Mouse (Mus musculus) hindbrain, embryonic 14.5 days (tissue): ENCODE measurements around the gene Slc17a9. TPM values are rescaled to one million over a fixed set of nuclear protein-coding genes. Genes with fewer than 3 reads are reported as not detected.
A peak's percentile ranks its signal among the peaks of the same experiment; 100 is the strongest.

Experiments
- ATAC-seq: fragments of 200-750 bp; cut with Nextera tagmentation; 2 replicates; pipeline ENCODE4 v1.8.0; 2017; ENCODE audit warnings: moderate number of reproducible peaks, mild to moderate bottlenecking, moderate TSS enrichment, moderate library complexity; ENCODE audit not compliant: low FRiP score
- DNase-seq: peaks from one replicate; pipeline ENCODE4 v3.0.0-alpha.2; 2015; ENCODE audit warnings: low spot score
- H3K27ac ChIP-seq: fragments of 300-500 bp; sonication (generic); 2 replicates; pipeline ENCODE4 v1.5.1; 2014; ENCODE audit warnings: mild to moderate bottlenecking, moderate library complexity
- H3K27me3 ChIP-seq: fragments of 300-500 bp; sonication (generic); 2 replicates; pipeline ENCODE4 v1.6.1; 2014; ENCODE audit warnings: mild to moderate bottlenecking, low read length, mixed read lengths; ENCODE audit not compliant: control insufficient read depth, insufficient read depth
- H3K36me3 ChIP-seq: fragments of 300-500 bp; sonication (generic); replicated peaks from 2 replicates; pipeline ENCODE4 v1.6.1; 2014; ENCODE audit not compliant: control insufficient read depth, insufficient read depth
- H3K4me1 ChIP-seq: fragments of 300-500 bp; sonication (generic); replicated peaks from 2 replicates; pipeline ENCODE4 v1.6.1; 2014; ENCODE audit warnings: antibody characterized with exemption, low read length, mixed read lengths; ENCODE audit not compliant: control insufficient read depth, insufficient read depth
- H3K4me2 ChIP-seq: fragments of 300-500 bp; sonication (generic); replicated peaks from 2 replicates; pipeline ENCODE4 v1.6.1; 2014; ENCODE audit warnings: mild to moderate bottlenecking, moderate library complexity
- H3K4me3 ChIP-seq: fragments of 300-500 bp; sonication (generic); replicated peaks from 2 replicates; pipeline ENCODE4 v1.5.1; 2014; ENCODE audit warnings: mild to moderate bottlenecking, low read length
- H3K9ac ChIP-seq: fragments of 300-500 bp; sonication (generic); 2 replicates; pipeline ENCODE4 v1.6.1; 2014
- H3K9me3 ChIP-seq: fragments of 300-500 bp; sonication (generic); 2 replicates; pipeline ENCODE4 v1.6.1; 2016; ENCODE audit warnings: low read length; ENCODE audit not compliant: control insufficient read depth
- WGBS: fragments of 180-500 bp; shearing (Covaris S2); extraction: QIAGEN DNeasy Blood & Tissue Kit; methylation state at CpG from one replicate; pipeline ENCODE4 v1.1.7; 2014; 5-methylcytosine and 5-hydroxymethylcytosine counted together
- polyA plus RNA-seq: library from polyadenylated mRNA; unstranded; fragments of >200 nt; fragmentation: Nextera tagmentation; extraction: Ambion mirVana; gene quantifications from 2 replicates; pipeline ENCODE4 v1.2.1, GENCODE M21; 2014

The Slc17a9 gene
- polyA plus RNA-seq, 1 experiment from 2014 or later: 0.16 TPM

DNA sequence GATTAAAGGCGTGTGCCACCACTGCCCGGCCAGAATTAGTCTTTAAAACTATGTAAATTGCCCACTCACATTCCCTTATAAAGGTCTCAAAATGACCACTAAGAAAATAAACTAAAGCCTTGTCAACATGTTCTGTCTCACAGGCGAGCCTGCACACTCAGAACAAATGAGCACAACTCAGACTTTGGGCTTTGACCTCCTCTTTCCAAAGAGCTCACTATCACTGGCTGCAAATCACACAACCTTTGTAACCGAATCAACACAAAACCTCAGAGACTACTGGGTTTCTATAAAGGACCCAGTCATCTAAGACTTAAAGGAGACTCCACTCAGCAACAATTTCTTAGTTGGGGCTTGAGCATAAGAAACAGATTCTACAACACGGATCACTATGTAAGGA is 24.6 kb upstream of the Slc17a9 start:
- Histone ChIP-seq H3K4me2 (peak overlapping the region; percentile 80), H3K27ac (no peak overlapping the region), H3K27me3 (no peaks in the 10 kb centered on the region), H3K36me3 (no peaks in the 10 kb centered on the region), H3K4me1 (peaks cover 30% of the 10 kb centered on the region), H3K4me3 (peak overlapping the region; percentile 96), H3K9me3 (no peaks in the 10 kb centered on the region), H3K9ac (peak overlapping the region; percentile 98)
- no peak for ATAC-seq
- WGBS: 79% methylated on average over 5 of the region's 5 CpGs
- DNase-seq: no peak

GRCm38 (mm10) chr2:180701053-180701766 is 23.9 kb upstream of the Slc17a9 start:
- Histone ChIP-seq H3K4me3 (peak overlapping the region; percentile 96), H3K4me2 (peak overlapping the region; percentile 80), H3K9ac (peak overlapping the region; percentile 98), H3K9me3 (no peaks in the 10 kb centered on the region), H3K27ac (peak overlapping the region; percentile 97), H3K27me3 (no peaks in the 10 kb centered on the region), H3K4me1 (peaks cover 30% of the 10 kb centered on the region), H3K36me3 (no peaks in the 10 kb centered on the region)
- ATAC-seq: no peak; the same call in none of the 2 replicates
- DNase-seq: no peak
- 7% methylated on average over 26 of the region's 26 CpGs for WGBS

DNA sequence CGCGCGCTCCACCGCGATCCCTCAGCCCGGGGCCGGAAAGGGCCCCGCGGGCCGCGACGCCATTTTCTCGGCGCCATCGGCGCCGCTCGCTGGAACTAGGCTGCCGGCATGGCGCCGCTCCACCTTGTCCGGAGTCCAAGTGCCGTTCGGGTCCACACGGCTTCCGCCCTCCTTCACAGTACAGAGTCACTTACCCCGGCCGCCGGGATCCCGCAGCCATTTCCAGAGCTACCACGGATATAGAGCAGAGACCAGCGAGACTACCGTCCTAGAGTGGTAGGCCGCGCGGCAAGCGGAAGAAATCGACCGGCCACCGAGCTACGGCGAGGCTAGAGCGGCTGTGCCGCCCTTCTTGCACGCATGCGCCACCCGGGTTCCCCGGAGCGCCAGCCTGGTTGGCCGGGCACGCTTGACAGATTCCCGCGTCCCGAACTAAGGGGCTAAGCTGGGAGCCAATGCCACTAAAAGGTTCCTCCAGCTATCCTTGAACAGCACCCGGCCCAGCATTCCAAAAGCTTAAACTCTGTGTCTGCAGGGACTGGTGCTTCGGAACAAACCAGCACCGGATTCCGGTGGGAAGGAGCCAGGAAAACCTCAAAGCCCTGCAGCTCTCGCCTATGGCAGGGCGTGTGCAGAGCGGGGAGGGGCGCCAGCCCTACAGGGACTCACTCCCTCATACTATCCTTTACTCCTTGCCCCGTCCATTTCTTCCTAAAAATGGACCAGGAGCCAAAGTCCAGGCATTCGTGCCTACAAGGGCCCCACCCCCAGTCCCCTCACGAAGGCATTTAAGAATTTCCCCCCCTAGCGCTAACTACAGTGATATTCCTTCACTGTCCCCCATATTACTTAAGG is 23.1 kb upstream of the Slc17a9 start:
- peak overlapping the region; percentile 80 for H3K4me2 ChIP-seq
- H3K27ac ChIP-seq: peak overlapping the region; percentile 97
- peak overlapping the region; percentile 98 for H3K9ac ChIP-seq
- peak overlapping the region; percentile 96 for H3K4me3 ChIP-seq
- DNase-seq (peak; percentile 92), ATAC-seq (peak; percentile 95)
- no peaks in the 10 kb centered on the region for H3K27me3 ChIP-seq
- no peaks in the 10 kb centered on the region for H3K9me3 ChIP-seq
- WGBS: under 1% methylated on average over 66 of the region's 66 CpGs
- no peaks in the 10 kb centered on the region for H3K36me3 ChIP-seq
- peaks cover 30% of the 10 kb centered on the region for H3K4me1 ChIP-seq

GRCm38 (mm10) chr2:180702701-180703149 is 22.3 kb upstream of the Slc17a9 start:
- peaks cover 33% of the 10 kb centered on the region for H3K4me1 ChIP-seq
- no peaks in the 10 kb centered on the region for H3K9me3 ChIP-seq
- H3K9ac ChIP-seq: peak overlapping the region; percentile 98
- DNase-seq (no peak), ATAC-seq (no peak)
- H3K4me2 ChIP-seq: peak overlapping the region; percentile 80
- H3K27me3 ChIP-seq: no peaks in the 10 kb centered on the region
- H3K36me3 ChIP-seq: no peaks in the 10 kb centered on the region
- 31% methylated on average over 4 of the region's 4 CpGs for WGBS
- H3K27ac ChIP-seq: peak overlapping the region; percentile 97
- H3K4me3 ChIP-seq: peak overlapping the region; percentile 96

DNA sequence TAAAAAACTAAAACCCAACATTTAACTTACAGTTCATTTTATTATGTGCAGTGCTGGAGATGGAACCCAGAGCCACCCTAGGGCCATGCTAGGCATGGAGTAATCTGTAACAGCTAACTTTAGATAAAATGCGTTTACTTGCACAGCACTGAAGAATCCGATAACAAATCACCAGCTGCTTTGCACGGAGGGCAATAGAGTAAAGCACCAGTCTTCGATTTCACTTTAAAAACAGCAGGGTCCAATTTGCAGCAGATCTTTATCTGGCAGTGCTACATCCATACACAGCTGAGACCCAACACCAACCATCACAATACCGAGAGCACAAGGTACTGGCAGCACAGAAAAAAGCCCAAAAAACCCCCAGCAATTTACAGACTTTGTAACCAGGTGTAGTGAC is 21.9 kb upstream of the Slc17a9 start:
- 0 out of 2 replicates have a peak overlapping the region, but pooled peaks have one; percentile 96 for H3K4me3 ChIP-seq
- no peaks in the 10 kb centered on the region for H3K27me3 ChIP-seq
- H3K9me3 ChIP-seq: no peaks in the 10 kb centered on the region
- H3K4me2 ChIP-seq: no peak overlapping the region
- ATAC-seq (no peak), DNase-seq (no peak)
- no peak overlapping the region for H3K27ac ChIP-seq
- 87% methylated on average over 5 of the region's 5 CpGs for WGBS
- H3K4me1 ChIP-seq: peaks cover 38% of the 10 kb centered on the region
- H3K36me3 ChIP-seq: no peaks in the 10 kb centered on the region
- H3K9ac ChIP-seq: no peak overlapping the region

- ATAC-seq (no peak), DNase-seq (no peak)
- no peak overlapping the region for H3K4me3 ChIP-seq
- no peak overlapping the region for H3K27ac ChIP-seq
- WGBS: 81% methylated on average over 3 of the region's 3 CpGs
- no peak overlapping the region for H3K4me2 ChIP-seq
- no peak overlapping the region for H3K9ac ChIP-seq
- H3K36me3 ChIP-seq: no peaks in the 10 kb centered on the region
- peaks cover 44% of the 10 kb centered on the region for H3K4me1 ChIP-seq
- H3K9me3 ChIP-seq: no peaks in the 10 kb centered on the region
- no peaks in the 10 kb centered on the region for H3K27me3 ChIP-seq
Observed at GRCm38 (mm10) chr2:180703645-180704359, 21.3 kb upstream of the Slc17a9 start.

DNA sequence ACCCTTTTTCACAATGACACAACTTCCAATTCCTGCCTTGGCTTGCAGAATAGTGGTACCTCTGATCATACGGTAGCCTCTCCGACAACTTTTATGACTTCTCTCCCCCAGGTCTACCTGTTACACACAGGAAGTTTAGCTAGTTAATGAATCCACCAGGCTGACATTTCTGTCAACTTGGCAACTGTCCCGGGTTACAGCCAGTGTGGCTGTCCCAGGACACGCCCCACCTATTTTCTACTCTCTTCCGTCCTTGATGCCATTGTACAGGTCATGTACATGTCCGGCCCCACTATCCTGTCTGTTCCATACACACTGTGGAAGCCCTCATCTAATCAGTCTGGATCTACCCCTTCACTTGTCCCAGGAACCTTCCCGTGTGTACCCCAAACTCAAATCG is 20.5 kb upstream of the Slc17a9 start:
- no peaks in the 10 kb centered on the region for H3K9me3 ChIP-seq
- H3K36me3 ChIP-seq: no peaks in the 10 kb centered on the region
- 92% methylated on average over 8 of the region's 8 CpGs for WGBS
- DNase-seq: no peak
- ATAC-seq: no peak
- no peak overlapping the region for H3K27ac ChIP-seq
- H3K27me3 ChIP-seq: no peaks in the 10 kb centered on the region
- H3K4me2 ChIP-seq: no peak overlapping the region
- peaks cover 39% of the 10 kb centered on the region for H3K4me1 ChIP-seq
- no peak overlapping the region for H3K9ac ChIP-seq
- no peak overlapping the region for H3K4me3 ChIP-seq

- Histone ChIP-seq H3K9ac (no peak overlapping the region), H3K9me3 (no peaks in the 10 kb centered on the region), H3K27me3 (no peaks in the 10 kb centered on the region), H3K4me3 (no peak overlapping the region), H3K4me1 (peaks cover 35% of the 10 kb centered on the region), H3K27ac (no peak overlapping the region), H3K36me3 (no peaks in the 10 kb centered on the region), H3K4me2 (no peak overlapping the region)
- no peak for DNase-seq
- no peak for ATAC-seq
- WGBS: 91% methylated on average over 3 of the region's 3 CpGs
Observed at GRCm38 (mm10) chr2:180705066-180705465, 20.0 kb upstream of the Slc17a9 start.

DNA sequence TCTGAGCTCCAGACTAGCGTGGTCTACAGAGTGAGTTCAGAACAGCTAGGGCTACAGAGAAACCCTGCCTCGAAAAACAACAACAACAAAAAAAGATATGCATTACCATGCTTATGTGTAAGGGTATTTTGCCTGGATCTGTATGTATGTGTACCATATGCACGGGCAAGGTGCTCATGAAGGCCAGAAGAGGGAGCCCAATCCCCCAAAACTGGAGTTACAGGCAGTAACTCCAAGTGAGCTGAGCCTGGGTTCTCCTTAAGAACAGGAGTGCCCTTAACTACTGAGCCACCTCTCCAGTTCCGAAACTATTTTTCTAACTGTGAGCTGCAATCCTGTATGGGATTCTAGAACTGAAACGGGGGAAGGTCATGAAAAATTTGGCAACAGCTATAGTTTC is 19.1 kb upstream of the Slc17a9 start:
- 96% methylated on average over 5 of the region's 5 CpGs for WGBS

More for the DNA sequence above, 19.1 kb upstream of the Slc17a9 start:
- Histone ChIP-seq H3K4me2 (no peak overlapping the region), H3K36me3 (no peaks in the 10 kb centered on the region), H3K27ac (no peak overlapping the region), H3K9ac (no peak overlapping the region), H3K4me3 (no peak overlapping the region), H3K27me3 (no peaks in the 10 kb centered on the region), H3K9me3 (no peaks in the 10 kb centered on the region), H3K4me1 (peaks cover 29% of the 10 kb centered on the region)
- DNase-seq: no peak
- ATAC-seq: no peak
